Mouse (Mus musculus): Measurements from ENCODE around the gene Mcts2.
A peak's percentile ranks its signal among the peaks of the same experiment; 100 is the strongest.

Gene Mcts2

GRCm38 (mm10) chr2:152725178-152725750, 38.4 kb downstream of the Mcts2 start:
- peak; percentile 45 for DNase-seq (ENCODE audit: low spot score)

DNA sequence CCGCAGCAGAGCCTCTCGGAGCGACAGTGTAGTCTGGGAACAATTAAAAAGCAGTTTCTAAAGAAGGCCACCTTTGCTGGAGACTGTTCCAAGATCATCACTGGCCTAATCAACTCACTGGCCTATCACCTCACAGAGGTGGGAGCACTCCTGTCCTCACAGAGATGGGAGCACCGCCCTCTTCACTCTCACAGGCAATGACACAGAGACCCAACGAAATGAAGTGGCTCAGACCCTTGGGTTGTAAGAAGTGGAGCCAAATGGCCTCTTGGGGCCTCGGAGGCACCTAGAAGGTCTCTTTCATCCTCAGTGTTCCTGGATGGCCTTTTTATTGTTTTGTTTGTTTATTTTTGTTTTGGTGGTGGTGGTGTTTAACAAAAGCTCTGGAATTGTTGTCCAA, 39.4 kb downstream of the Mcts2 start:
- DNase-seq (ENCODE audit: low spot score) = no peak

DNA sequence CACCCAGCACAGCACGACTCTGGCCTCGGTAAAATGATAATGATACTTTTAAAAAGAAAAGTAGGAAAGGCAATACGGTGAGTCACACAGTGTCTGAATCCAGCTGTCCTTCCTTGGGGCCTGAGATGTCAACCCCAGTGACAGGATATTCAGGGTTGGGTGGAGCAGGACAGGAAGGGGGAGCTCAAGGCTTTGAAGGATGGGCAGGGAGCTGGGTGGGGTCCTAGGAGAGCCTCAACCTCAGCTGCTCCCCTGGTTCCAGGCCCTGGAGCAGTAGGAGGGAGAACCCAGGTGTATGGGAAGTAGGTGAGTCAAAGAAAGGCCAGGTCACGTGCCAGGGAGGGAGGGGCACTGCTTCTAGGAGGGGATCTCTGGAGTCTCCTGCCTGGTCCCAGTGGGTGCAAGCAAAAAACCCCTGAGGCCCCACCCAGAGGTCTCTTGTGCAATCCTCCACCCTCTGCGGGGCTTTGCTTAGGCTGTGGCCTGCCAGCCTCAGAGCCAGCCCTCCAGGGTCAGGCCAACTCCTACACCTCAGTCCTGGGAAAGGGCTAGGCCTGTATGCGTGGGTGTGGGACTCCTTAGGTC, 40.0 kb downstream of the Mcts2 start:
- DNase-seq (ENCODE audit: low spot score) = peak; percentile 32

GRCm38 (mm10) chr2:152727795-152728510, 41.1 kb downstream of the Mcts2 start:
- DNase-seq (ENCODE audit: low spot score) = peak; percentile 84

GRCm38 (mm10) chr2:152728594-152728993, 41.8 kb downstream of the Mcts2 start:
- no peak for DNase-seq (ENCODE audit: low spot score)

DNA sequence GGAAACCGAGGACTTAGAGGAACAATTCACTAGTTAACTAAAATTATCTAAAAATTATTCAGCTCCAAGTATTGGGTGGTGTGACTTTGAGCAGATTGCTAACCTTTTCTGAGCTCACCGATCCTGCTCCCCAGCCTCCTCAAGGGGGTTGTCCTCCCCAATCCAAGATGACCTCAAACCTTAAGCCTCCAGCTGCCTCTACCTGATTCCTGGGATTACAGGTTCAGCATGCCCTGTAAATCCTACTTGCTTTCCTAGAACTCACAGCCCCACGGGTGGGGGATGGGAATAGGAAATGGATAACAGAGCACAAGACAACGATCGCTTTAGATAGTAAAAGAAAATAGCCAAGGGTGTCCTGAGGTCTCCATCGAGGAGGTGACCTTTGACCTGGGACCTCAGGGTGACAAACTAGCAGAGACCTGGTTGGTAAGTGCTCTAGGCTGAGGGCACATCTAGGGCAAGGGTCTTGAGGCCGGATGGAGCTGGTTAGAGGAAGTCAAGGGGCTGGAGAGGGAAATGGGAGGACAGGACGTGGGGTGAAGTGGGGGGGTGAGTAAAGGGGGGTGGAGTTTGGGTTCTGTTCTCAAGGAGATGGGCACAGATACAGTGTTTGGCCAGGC, 42.3 kb downstream of the Mcts2 start:
- DNase-seq (ENCODE audit: low spot score) = peak; percentile 16

GRCm38 (mm10) chr2:152729636-152730020, 42.8 kb downstream of the Mcts2 start:
- DNase-seq (ENCODE audit: low spot score) = peak; percentile 54

GRCm38 (mm10) chr2:152733201-152733600, 46.4 kb downstream of the Mcts2 start:
- DNase-seq (ENCODE audit: low spot score) = no peak

GRCm38 (mm10) chr2:152734501-152734900, 47.7 kb downstream of the Mcts2 start:
- DNase-seq (ENCODE audit: low spot score) = no peak

- DNase-seq (ENCODE audit: low spot score) = peak; percentile 96
These were observed 48.1 kb downstream of the Mcts2 start for GRCm38 (mm10) chr2:152734984-152735383.

DNA sequence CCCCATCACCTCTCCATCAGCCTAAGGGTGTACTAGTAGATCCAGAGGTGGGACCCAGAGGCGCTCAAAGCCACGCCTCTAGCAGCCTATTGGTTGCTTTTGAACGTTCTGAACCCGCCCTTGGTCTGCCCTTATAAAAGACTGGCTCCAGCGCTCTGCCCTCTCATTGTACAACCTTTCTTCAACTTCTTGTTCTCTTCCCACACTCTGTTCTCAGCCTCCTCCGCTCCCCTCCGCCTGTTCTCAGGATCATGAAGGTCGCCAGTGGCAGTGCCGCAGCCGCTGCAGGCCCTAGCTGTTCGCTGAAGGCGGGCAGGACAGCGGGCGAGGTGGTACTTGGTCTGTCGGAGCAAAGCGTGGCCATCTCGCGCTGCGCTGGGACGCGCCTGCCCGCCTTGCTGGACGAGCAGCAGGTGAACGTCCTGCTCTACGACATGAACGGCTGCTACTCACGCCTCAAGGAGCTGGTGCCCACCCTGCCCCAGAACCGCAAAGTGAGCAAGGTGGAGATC, 49.3 kb downstream of the Mcts2 start, which contains the start of gene Id1:
Gene Id1 (plus strand): TSS at position 162 of the 512 bp plus-strand sequence.
- DNase-seq (ENCODE audit: low spot score) = peak; percentile 95

DNA sequence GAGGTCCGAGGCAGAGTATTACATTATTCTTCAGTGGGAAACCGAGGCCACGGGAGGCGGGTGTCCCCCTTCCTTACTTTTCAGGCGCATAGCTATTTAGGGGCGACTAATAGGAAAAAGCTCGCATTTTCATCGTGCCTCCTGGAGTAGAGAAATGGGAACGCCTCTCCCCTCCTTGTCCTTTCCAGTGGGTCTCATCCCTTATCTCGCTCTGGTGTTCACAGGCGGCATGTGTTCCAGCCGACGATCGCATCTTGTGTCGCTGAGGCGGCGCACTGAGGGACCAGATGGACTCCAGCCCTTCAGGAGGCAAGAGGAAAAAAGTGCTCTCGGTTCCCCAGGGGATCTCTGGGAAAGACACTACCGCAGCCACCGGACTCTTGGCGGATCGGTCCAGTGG, 49.9 kb downstream of the Mcts2 start:
- no peak for DNase-seq (ENCODE audit: low spot score)
